Mouse (Mus musculus) hindbrain, postnatal 0 days (tissue): ENCODE data around the gene Ankdd1a. TPM values are rescaled to one million over a fixed set of nuclear protein-coding genes. Genes with fewer than 3 reads are reported as not detected.

Source experiments
- ATAC-seq: fragments of 200-750 bp; cut with Nextera tagmentation; 2 replicates; pipeline ENCODE4 v1.8.0; 2017; ENCODE audit warnings: mild to moderate bottlenecking, moderate TSS enrichment, moderate library complexity
- DNase-seq: peaks from one replicate; pipeline ENCODE4 v3.0.0-alpha.2; 2015; ENCODE audit warnings: low spot score
- H3K27ac ChIP-seq: fragments of 300-500 bp; sonication (generic); 2 replicates; pipeline ENCODE4 v1.5.1; 2014; ENCODE audit warnings: mild to moderate bottlenecking
- H3K27me3 ChIP-seq: fragments of 300-500 bp; sonication (generic); 2 replicates; pipeline ENCODE4 v1.6.1; 2014; ENCODE audit warnings: low read length, mixed read lengths; ENCODE audit not compliant: insufficient read depth
- H3K36me3 ChIP-seq: fragments of 300-500 bp; sonication (generic); 2 replicates; pipeline ENCODE4 v1.6.1; 2014; ENCODE audit warnings: low read length, mixed read lengths; ENCODE audit not compliant: insufficient read depth
- H3K4me1 ChIP-seq: fragments of 300-500 bp; sonication (generic); 2 replicates; pipeline ENCODE4 v1.6.1; 2014; ENCODE audit warnings: antibody characterized with exemption, low read length, mixed read lengths; ENCODE audit not compliant: insufficient read depth
- H3K4me2 ChIP-seq: fragments of 300-500 bp; sonication (generic); 2 replicates; pipeline ENCODE4 v1.6.1; 2014; ENCODE audit warnings: low read depth, mild to moderate bottlenecking, low read length, moderate library complexity, mixed read lengths
- H3K4me3 ChIP-seq: fragments of 300-500 bp; sonication (generic); 2 replicates; pipeline ENCODE4 v1.5.1; 2014; ENCODE audit warnings: low read length
- H3K9ac ChIP-seq: fragments of 300-500 bp; sonication (generic); replicated peaks from 2 replicates; pipeline ENCODE4 v1.6.1; 2014; ENCODE audit warnings: mild to moderate bottlenecking, low read length, moderate library complexity, mixed read lengths
- H3K9me3 ChIP-seq: fragments of 300-500 bp; sonication (generic); 2 replicates; pipeline ENCODE4 v1.6.1; 2016; ENCODE audit warnings: low read length, mixed read lengths
- CTCF ChIP-seq: IDR thresholded peaks from 2 replicates; pipeline ENCODE4 v1.5.1; 2016; ENCODE audit warnings: antibody characterized with exemption, control low read depth, low read depth
- WGBS: fragments of 180-500 bp; shearing (Covaris S2); extraction: QIAGEN DNeasy Blood & Tissue Kit; methylation state at CpG from one replicate; pipeline ENCODE4 v1.1.7; 2014; 5-methylcytosine and 5-hydroxymethylcytosine counted together
- polyA plus RNA-seq: library from polyadenylated mRNA; unstranded; fragments of >200 nt; fragmentation: Nextera tagmentation; extraction: Ambion mirVana; gene quantifications from 2 replicates; pipeline ENCODE4 v1.2.1, GENCODE M21; 2015
- total RNA-seq: library from RNA; depleted of rRNA; stranded (reverse); fragments of >200 nt; gene quantifications from 2 replicates; pipeline ENCODE4 v1.2.3, GENCODE M21; 2014

Gene Ankdd1a
- total and polyA plus RNA-seq, 2 experiments from 2014 or later, result 1.2 to 5.9 TPM

GRCm38 (mm10) chr9:65551035-65551434, 31.0 kb upstream of the Ankdd1a start:
- peaks cover 5% of the 10 kb centered on the region; the same call in 1 of the 2 replicates for H3K36me3 ChIP-seq
- DNase-seq (peak; percentile 18), ATAC-seq (peak; percentile 39; the same call in 1 of the 2 replicates)
- 45% methylated on average over 5 of the region's 5 CpGs for WGBS
- no peaks in the 10 kb centered on the region for H3K9me3 ChIP-seq
- H3K27ac ChIP-seq, result no peak overlapping the region
- TF ChIP-seq CTCF, result no peak
- no peak overlapping the region for H3K4me2 ChIP-seq
- peaks cover 9% of the 10 kb centered on the region for H3K4me1 ChIP-seq
- no peaks in the 10 kb centered on the region for H3K27me3 ChIP-seq
- H3K4me3 ChIP-seq, result no peak overlapping the region
- no peak overlapping the region for H3K9ac ChIP-seq

- Histone ChIP-seq H3K9ac (no peak overlapping the region), H3K4me1 (peaks cover 15% of the 10 kb centered on the region), H3K4me3 (no peak overlapping the region), H3K27me3 (no peaks in the 10 kb centered on the region), H3K36me3 (no peaks in the 10 kb centered on the region), H3K4me2 (no peak overlapping the region), H3K9me3 (no peaks in the 10 kb centered on the region), H3K27ac (peak overlapping the region; percentile 45; the same call in 1 of the 2 replicates)
- 22% methylated on average over 7 of the region's 7 CpGs for WGBS
- DNase-seq (no peak), ATAC-seq (no peak)
- TF ChIP-seq CTCF, result no peak
Observed at GRCm38 (mm10) chr9:65550079-65550831, 30.3 kb upstream of the Ankdd1a start.

- H3K27ac ChIP-seq, result no peak overlapping the region
- no peaks in the 10 kb centered on the region for H3K9me3 ChIP-seq
- H3K36me3 ChIP-seq, result no peaks in the 10 kb centered on the region
- no peak overlapping the region for H3K4me2 ChIP-seq
- 80% methylated on average over 5 of the region's 5 CpGs for WGBS
- ATAC-seq (no peak), DNase-seq (no peak)
- H3K4me1 ChIP-seq, result peaks cover 15% of the 10 kb centered on the region
- no peak for TF ChIP-seq CTCF
- H3K9ac ChIP-seq, result no peak overlapping the region
- no peak overlapping the region for H3K4me3 ChIP-seq
- H3K27me3 ChIP-seq, result no peaks in the 10 kb centered on the region
Observed at GRCm38 (mm10) chr9:65549643-65550042, 29.6 kb upstream of the Ankdd1a start.

DNA sequence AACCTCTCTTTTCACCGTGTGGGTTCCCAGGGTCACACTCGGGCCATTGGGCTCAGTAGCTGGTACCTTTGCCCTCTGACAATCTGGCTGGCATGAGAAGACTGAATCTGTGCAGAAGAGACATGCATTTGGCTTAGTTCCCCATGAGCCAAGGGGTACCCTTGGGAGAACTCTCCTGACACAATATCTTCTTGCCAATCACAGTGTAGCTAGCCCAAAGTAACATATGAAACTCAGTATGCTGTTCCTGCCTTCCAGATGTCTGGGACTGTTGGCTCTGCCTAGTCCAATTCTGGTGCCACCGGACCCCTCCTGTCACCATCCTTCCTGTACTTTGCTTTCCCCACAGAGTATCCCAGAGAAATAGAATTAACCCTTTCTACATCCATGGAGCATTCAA, 29.1 kb upstream of the Ankdd1a start:
- Histone ChIP-seq H3K36me3 (no peaks in the 10 kb centered on the region), H3K9ac (no peak overlapping the region), H3K4me1 (peaks cover 15% of the 10 kb centered on the region), H3K27ac (no peak overlapping the region), H3K9me3 (no peaks in the 10 kb centered on the region), H3K4me3 (no peak overlapping the region), H3K27me3 (no peaks in the 10 kb centered on the region), H3K4me2 (no peak overlapping the region)
- ATAC-seq, result no peak
- TF ChIP-seq CTCF, result no peak
- WGBS, result 52% methylated on average over 3 of the region's 3 CpGs
- DNase-seq, result peak; percentile 37

DNA sequence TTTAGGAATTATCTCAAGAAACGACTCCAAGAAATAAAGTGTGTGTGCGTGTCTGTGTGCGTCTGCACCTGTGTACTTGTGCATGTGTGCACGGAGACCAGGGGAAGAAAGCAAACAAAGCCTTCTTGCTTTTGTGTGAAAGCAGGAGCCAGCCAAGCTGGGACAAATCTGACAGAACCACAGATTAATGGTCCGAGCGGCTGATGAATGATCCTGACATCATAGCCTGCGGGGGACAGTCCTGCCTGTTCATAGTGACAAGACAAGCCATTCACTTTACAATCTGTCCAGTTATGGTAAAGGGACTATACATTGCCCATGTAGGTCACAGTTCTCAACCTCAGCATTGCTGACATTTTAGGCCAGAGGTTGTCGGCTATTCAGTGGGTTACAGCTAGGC, 28.3 kb upstream of the Ankdd1a start:
- ATAC-seq (no peak), DNase-seq (peak; percentile 12)
- no peak for TF ChIP-seq CTCF
- Histone ChIP-seq H3K4me2 (no peak overlapping the region), H3K4me1 (peaks cover 15% of the 10 kb centered on the region), H3K27ac (no peak overlapping the region), H3K9me3 (no peaks in the 10 kb centered on the region), H3K4me3 (no peak overlapping the region), H3K36me3 (no peaks in the 10 kb centered on the region), H3K27me3 (no peaks in the 10 kb centered on the region), H3K9ac (no peak overlapping the region)
- 41% methylated on average over 8 of the region's 8 CpGs for WGBS

DNA sequence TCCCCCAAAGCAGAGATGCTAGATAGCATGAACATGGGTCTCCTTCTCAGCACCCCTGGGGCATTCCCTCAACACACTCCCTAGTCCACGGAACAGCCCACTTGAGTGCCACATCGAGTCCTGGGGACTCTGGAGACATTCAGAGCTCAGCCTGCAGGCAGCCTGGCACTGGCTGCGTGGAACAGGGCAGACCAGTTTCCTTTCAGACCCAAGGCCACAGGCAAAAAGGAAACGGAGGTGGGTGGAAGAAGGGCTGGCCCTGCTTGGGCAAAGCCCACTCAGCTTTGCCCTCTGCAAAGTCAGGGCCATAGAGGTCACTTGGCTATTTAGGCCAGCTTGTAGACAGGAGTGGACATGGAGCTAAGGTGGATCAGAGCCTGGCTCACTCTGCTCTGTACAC, 27.9 kb upstream of the Ankdd1a start:
- TF ChIP-seq CTCF, result no peak
- ATAC-seq (no peak), DNase-seq (no peak)
- WGBS, result 41% methylated on average over 4 of the region's 4 CpGs
- Histone ChIP-seq H3K27ac (no peak overlapping the region), H3K4me3 (no peak overlapping the region), H3K4me1 (peaks cover 15% of the 10 kb centered on the region), H3K9me3 (no peaks in the 10 kb centered on the region), H3K4me2 (no peak overlapping the region), H3K36me3 (no peaks in the 10 kb centered on the region), H3K27me3 (no peaks in the 10 kb centered on the region), H3K9ac (no peak overlapping the region)

DNA sequence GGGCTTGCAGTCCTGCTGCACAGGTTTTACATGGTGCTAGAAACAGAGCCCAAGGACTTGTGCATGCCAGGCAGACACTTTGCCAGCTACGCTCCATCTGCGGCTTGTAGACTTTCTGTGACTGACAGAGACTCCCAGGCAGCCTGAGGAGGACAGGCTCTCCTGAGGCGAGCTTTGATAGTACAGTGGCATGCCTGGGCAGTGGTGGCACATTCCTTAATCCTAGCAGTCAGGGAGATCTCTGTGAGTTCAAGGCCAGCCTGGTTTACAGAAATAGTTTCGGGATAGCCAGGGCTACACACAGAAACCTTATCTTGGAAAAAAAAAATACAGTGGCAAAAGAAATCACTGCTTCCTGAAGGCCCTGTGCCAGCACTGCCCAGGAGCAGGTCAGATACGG, 27.1 kb upstream of the Ankdd1a start:
- H3K4me1 ChIP-seq, result peaks cover 15% of the 10 kb centered on the region
- no peak for DNase-seq
- 73% methylated on average over 5 of the region's 5 CpGs for WGBS
- TF ChIP-seq CTCF, result no peak
- no peak overlapping the region for H3K27ac ChIP-seq
- H3K9ac ChIP-seq, result no peak overlapping the region
- no peaks in the 10 kb centered on the region for H3K27me3 ChIP-seq
- H3K4me2 ChIP-seq, result no peak overlapping the region
- no peaks in the 10 kb centered on the region for H3K9me3 ChIP-seq
- H3K4me3 ChIP-seq, result no peak overlapping the region
- no peaks in the 10 kb centered on the region for H3K36me3 ChIP-seq
- no peak for ATAC-seq
